Mouse (Mus musculus) kidney, adult 18-20 months (tissue): ENCODE measurements at regions not wholly inside any gene's neighbourhood (a gene's known extent, or its start where the extent isn't known, plus 50 kb on each side); places are given as distances from the start of the nearest gene placed in this dataset.

Experiments
- DNase-seq: peaks from one replicate; pipeline ENCODE4 v3.0.0; 2021

DNA sequence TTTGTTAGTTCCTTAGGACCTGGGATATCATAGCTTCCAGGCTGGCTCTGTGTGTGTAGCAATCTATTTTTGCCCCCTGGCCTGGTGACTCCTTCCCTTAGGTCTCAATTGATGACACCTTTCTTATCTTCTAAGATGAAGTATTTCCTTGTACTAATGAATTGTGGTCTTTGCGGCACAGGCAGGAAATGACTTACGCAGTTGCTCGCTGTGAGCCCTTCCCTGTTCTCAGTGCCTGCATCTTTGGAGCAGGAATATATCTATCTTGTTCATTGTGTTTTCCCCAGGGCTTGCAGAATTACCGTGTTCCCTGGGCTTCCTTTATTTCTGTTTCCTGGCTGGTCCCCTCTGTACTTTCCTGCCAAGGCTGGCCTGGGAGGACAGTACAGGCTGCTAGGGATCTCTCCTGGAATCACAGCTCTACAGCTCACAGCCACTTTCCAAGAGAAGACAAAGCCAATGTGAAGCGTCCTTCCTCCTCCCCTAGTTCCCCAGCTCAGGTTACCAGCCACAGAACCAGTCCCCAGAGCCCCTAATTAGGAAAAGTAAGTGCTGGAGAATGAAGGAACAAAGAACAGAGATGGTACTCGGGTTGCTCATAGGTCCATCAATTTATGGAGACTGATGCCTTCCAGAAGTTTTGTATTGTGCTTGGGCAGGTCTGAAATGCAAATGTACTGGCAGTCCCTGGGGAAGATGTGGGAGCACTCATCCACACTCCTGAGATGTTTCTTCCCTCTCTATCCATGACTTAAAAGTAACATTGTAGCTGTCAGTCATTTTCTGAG lies 119.2 kb upstream of the Eef2kmt start:
- peak; percentile 10 for DNase-seq

DNA sequence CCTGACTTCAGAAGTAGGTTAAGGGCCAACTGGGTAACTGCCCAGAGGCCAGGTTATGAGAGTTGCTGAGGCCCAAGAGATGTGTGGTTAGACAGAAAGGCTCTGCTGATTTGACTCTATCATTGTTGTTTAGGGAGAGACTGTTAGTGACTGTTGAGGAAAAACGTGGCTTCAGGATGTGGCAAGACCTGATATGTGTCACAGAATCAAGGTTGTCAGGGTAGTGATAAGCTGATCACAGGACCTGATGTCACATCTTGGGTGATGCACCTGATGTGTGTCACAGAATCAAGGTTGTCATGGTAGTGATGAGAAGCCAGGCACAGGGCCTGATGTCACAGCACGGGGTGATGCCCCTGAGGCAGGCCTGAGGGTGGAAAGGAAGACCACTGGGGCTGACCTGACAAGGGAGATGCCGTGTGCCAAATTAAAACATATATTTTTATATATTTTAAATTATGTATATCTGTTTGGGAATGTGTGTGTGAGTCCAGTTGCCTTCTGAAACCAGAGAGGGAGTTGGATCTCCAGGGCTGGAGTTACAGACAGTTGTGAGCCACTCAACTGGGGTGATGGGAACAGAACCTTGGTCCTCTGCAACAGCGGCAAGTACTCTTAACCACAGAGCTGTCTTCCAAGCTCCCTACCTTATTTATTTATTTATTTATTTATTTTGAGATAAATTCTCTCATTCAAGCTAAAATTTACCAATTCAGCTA lies 115.6 kb upstream of the Eef2kmt start:
- DNase-seq = no peak

DNA sequence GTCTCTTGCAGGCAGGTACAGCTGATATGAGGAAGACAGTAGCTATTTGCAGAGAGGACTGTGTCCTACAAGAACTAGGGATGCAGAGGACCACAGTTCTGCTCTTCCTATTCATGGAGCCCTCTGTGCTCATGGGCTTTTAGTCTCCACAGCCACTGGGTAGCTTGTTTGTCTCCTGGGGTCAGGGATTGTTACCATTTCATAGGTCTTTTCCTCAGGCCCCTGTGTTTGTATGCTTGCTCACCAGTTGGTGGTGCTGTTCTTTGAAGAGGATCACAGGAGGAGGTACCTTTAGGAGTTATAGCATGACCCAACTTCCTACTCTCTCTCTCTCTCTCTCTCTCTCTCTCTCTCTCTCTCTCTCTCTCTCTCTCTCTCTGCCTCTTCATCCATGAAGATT lies 114.7 kb upstream of the Eef2kmt start:
- no peak for DNase-seq

DNA sequence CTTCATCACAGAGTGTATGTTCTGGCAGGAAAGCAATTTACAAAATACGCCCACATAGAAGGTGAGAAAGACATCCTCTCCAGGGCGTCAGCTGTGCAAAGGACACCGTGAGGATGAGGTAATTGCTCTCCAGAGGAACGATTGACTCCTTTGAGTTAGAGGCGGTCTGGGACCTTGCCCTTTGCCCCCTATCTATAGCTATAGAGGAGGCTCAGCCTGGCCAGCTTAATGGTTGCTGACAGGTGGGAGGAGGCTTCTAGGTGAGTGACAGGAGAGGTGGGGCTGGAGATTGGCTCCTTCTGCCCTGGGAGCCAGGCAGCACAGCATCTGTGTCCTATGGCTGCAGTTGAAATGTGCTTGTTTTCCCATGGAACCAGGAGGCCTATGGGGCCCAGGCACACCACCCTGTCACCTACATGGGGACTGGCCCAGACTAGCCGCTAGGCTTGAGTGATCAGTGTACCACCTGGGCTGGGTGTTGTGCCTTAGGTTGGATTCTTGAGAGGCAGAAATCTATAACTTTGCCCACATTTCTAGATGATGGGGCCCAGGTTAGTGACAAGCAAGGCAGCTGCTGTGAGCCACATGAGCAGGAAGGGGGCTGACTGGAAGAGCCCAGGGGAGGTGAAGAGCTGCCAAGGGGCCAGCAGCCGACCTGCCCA lies 113.2 kb upstream of the Eef2kmt start:
- DNase-seq = no peak

DNA sequence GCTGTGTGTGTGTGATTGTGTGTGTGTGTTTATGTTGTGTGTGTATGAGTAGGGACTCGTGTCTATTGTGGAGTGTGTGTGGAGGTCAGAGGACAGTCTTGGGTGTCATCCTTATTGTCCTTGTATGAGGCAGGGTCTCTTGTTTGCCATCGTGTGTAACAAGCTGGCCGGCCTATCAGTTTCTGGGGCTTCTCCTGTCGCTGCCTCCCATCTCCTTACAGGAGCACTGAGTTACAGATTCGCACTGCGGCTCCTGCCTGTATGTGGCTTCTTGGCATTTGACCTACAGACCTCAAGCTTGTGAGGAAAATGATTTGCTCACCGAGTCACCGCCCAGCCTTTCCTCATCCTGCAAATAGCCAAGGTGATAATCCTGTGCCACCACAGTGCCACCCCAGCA lies 112.6 kb upstream of the Eef2kmt start:
- no peak for DNase-seq

DNA sequence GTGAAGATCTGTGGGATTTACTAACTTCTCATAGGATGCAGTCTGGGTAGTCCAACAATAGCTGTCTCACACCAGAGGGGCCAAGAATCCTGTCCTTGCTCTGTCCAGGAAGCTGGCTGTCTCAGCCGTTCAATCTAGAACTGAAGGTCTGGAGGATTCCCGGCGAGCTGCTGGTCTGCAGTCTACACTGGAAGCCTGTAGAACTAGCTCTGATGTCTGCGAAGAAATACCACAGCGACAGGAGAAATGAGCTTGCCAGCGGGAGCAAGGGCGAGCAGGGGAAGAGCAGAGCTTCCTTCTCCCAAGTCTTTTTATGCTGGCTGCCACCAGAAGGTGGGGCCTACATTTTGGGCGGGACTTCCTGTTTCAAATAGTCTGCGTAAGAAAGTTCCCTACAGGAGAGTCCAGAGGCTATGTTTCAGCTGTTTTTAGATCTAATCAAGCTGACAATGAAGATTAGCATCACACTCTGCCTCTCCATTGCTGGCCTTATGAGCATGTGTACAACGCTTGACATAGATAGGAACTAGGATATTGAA lies 111.9 kb upstream of the Eef2kmt start:
- DNase-seq = peak; percentile 17

DNA sequence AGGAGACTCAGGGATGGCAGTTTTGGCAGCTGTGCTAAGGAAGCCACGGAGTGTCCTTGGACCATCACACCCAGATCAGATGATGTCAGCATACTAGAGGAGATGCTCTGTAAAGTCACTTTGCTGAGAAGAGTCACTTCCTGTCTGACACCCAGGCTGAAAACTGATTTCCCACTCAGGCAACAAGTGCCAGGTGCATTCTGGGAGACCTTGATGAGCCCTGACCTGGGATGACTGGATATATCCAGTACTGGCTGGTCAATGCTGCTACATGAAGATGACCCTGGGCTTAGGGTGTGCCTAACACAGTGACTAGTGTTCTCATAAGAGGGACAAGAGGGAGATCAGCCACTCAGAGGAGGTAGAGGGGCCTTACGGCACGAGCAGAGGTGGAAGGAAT lies 110.2 kb upstream of the Eef2kmt start:
- no peak for DNase-seq

DNA sequence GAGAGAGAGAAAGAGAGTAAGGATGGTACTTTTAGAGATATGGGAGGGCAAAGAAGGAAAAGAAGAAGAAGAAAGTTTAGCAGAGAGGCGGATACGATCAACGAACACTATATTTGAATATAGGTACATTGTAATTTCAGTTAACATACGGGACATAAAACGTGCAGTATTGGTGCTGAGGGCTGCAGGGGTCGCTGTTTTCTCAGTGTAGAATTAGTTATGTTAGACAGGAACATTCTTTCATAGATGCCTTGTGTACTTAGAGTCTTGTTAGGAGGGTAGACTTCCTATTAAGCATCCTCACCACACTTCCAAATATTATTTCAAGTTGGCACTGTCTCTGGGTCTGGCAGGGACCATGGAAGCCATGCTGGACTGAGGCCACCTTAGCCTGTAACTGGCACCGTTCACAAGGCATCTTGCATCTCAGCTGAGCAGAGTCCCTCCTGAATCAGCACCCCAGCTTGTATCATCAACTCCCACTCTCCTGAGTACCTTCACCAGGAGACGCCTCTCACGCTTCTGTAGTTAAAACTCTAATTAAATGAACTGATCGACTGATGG lies 107.3 kb upstream of the Eef2kmt start:
- no peak for DNase-seq

DNA sequence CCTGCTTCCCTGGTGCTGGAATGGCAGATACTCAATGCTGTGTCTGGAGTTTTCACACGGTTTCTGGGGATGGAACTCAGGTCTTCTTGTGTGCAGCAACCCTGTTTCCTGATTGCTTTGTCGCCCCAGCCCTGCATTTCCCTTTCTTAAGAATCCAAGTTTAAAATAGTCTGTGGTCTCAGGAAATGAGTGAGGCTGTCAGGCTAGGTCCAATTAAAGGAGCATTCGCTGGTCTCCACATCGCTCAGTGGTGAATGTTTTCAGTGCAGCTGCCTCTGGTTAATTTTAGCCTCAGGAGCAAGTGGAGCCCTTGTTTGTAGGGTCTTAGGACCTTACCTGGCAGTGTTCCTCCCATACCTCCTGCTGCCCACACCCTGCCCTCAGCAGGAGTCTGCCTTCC lies 103.4 kb upstream of the Eef2kmt start:
- DNase-seq = no peak

DNA sequence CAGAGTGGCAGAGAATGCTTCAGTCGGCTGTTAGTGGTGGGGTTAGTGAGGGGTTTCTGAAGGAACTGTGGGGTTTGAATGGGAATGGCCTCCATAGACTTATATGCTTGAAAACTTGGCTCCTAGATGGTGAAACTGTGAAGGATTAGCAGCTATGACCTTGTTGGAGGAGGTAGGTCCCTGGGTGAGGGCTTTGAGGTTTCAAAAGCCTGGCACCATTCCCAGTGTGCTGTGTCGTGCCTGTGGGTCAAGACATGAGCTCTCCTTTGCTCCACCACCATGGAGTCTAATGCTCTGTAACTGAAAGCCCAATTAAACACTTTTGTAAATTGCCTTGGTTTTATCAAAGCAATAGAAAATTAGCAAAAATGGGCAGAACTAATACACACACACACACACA lies 98.1 kb upstream of the Eef2kmt start:
- DNase-seq = no peak

DNA sequence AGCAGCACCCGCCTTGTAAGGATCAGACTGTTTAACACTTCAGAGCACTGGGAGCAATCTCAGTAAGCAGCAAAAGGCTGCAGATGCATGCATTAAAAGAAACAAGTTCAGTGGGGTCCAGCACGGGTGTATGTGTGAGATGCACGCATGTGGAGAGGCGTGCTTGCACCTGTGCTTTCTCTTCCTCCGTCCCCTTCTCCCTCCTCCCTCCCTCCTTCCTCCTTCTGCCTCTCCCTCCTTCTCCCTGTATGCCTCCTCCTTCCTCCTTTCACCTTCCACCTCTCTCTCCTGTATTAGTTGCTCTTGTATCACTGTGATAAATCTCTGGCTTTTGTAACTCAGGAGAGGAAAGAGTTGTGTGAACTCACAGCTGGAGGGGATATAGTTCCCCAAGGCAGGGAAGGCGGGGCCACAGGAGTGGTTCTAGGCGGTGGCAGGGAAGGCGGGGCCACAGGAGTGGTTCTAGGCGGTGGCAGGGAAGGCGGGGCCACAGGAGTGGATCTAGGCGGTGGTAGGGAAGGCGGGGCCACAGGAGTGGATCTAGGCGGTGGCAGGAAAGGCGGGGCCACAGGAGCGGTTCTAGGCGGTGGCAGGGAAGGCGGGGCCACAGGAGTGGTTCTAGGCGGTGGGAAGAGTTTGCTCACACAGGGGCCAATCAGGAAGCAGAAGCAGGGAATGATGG lies 96.2 kb upstream of the Eef2kmt start:
- DNase-seq = peak; percentile 20

DNA sequence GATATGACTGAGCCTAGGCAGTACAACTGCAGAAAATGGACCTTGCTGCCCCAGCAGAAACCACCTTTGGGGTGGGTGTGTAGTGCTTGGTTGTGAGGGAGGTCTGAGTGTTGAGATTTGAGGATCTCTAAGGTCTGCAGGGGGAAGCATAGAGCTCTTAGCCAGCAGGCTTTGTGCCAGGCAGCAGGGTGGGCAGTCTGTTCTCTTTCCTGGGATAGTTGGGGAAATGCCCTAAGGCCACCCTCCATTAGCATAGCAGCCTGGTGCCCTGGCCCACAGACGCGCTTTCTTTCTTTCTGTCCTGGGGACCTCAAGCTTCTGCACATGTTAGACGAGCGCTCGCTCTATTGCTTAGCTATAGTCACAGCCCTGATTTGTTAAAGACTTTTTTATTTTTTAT lies 91.4 kb upstream of the Eef2kmt start:
- DNase-seq = no peak

DNA sequence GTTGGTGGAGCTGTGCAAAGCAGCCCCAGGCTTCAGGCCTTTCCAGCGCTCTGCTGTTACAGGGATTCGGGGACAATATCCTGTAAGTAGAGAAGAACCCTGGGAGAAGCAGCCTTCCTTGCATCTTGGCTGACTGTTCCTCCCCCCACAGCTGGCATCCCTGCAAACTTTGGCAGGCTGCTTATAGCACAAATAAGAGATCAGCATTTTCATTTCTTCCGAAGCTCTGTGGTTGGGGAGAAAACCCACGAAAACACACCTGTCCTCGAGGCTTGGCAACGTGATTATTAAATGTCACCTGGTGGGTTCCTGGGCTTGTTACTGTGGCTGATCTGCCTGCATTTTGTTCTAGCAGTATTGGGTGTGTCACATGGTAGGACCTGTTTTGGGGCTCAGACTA lies 86.5 kb upstream of the Eef2kmt start:
- DNase-seq = no peak

DNA sequence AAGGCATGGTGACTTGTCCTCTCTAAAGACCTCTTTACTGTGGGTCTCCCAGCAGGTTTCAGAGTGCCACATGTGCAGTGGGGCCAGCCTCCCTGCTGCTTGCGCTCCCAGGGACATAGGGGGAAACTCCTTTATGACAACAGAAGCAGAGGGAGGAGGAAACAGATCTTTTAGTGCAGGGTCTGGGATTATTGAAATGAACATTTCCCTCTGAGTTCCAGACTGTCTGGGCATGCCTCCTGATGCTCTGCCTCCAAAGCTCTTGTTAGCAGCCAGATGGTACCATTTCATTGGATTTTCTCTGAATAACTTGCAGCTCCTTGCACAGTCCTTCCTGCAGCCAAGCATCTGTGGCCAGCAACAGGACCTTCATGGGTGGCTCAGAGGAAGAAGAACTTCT lies 60.5 kb upstream of the Eef2kmt start:
- DNase-seq = no peak

DNA sequence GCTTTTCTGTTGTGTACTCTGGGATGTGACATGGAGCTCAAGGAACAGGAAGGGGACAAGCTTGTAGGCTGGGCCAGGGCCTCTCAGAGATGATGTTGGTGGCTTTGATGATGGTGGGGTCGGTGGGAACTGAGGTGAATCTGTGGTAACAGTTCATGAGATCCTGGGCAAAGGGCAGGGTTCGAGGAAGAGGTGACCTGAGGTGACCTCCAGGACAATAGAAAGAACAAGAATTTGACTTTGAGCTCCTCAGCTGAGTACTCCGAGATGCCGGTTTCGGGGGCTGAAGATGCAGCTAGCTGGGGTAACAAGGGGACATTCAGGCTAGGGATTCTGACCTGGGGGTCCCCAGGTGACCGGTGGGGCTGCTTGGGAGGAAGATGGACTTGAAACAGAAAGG lies 57.5 kb upstream of the Eef2kmt start:
- DNase-seq = no peak

DNA sequence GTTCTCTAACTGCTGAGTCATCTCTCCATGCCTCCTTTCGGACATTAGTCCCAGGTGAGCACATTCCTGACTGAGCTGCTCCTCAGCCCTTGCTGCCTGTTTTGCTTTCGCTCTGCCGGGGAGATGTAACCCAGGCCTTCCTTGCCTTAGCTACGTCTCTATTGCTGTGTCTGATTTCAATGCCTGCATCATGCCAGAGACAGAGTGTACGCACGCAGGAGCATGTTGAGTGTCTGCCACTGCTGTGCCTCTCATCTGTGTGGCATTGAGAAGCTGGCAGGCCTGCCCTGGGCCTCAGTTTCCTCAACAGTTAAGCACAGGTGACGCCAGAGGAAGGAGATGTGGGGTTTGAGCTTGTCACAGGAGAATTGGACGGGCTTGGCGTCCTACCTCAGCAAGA lies 55.7 kb upstream of the Eef2kmt start:
- no peak for DNase-seq

DNA sequence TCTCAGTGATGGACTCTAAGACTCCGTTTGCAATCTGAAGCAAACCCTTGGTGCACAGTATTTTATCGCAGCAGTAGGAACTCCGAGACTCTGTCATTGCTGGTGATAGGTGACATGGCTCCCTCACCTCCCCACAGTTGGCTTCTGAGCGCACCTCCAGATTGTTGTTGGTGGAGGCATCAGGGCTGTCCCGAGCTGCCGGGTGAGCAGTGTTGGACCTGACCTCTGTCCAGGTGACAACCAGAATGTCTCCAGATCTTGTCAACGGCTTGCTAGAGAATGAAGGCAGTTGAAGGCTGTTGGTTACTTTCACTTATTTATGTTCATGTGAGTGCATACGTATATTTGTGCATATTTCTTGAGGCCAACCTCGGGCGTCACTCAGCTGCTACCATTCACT lies 55.0 kb upstream of the Eef2kmt start:
- DNase-seq = no peak

DNA sequence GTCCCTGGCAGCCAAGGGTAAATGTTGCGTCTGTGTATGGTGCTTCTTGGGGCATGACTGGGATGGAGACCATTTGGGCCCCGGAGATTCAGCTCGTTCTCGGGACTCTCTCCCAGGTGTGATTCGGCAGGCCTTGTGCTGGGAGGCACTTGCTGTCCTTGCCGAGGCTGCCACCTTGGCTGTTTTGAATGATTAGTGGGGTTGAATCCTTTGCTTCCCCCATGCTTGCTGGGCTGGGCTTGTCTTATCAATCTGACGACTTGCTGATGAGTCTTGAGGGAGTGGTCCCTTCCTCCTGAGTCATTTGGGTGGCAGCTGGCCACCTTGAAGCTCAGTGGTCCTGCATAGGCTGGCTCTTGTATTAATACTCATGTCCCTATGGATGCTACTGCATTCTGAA lies 52.0 kb upstream of the Eef2kmt start:
- DNase-seq = no peak

DNA sequence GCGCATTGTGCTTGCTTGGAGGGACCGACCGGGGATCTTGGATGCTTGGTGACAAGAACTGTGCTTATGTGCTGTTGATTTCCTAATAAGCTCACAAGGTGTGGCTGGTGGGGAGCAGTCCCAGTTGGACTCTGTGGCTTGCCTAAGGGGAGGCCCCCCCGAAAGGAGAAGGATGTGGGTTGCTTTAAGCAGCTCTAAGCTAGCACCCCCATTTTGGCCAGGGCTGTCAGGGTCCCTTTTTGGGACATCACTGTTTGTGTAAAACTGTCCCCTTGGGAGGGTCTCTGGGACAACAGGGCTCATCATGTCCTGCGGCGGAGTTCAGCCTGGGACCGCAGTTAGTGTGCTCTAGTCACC lies 51.4 kb upstream of the Eef2kmt start:
- no peak for DNase-seq

DNA sequence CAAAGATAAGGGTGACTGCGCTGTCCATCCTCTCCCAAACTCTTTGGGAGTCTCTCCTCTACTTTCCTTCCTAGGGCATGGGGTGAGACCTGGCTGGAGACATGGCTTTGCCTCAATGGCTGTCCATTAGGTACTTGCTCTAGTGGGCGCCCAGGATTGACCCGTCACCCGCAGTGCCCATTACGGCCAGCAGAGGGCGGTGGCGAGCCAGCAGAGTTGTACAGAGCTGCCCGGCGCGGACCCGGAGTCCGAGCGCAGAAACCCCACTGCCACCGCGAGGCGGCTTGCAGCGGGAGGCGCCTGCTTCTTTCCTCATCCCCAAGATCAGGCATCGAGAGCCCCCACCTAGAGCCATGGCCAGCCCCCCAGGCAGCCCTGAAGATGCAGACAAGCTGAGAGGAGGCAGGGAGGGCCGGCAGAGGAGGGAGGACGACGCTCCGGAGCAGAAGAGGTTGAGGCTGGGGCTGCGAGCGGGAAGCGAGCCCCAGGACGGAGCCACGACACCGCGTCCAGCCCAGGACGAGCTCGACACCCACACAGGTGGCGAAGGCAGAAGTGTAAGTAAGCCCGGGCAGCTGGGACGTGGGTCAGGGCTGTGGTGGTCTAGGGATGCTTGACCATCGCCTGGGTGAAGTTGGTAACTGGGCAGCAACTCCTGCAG lies 50.9 kb upstream of the Eef2kmt start:
- peak; percentile 91 for DNase-seq
